Mouse (Mus musculus): ENCODE data around the gene Tnfsf15.

GRCm38 (mm10) chr4:63699749-63700148, 45.2 kb downstream of the Tnfsf15 start:
- no peak for TF ChIP-seq HCFC1 (IDR thresholded peaks at IDR 0.05; ENCODE audit: borderline replicate concordance, insufficient read depth, low read length)
- no peak for TF ChIP-seq ZC3H11A (IDR thresholded peaks at IDR 0.05; ENCODE audit: borderline replicate concordance, low read depth, low read length)
- no peak for TF ChIP-seq CHD2 (IDR thresholded peaks at IDR 0.05; ENCODE audit: low read depth, low read length)

Measured in ES-E14 (cell line).